Mouse (Mus musculus): Measurements from ENCODE around the gene Clcnkb.

DNA sequence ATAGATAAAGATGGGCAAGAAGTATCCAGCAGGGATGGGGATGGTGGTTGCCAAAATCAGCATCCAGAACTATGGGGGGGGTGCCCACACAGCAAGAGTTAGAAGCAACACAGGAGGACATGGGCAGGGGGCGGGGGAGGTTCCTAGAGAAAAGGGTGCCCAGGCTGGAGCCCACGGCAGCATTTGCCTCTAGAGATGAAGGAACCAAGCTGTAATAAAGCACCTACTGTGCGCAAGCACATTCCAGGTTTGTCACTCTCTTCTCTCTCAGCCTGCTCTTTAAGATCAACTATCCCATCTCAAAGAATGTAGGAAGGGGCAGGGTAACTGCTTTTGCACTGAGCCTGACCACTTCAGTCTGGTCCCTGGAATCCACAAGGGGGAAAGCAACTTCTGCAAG is 7.2 kb downstream of the Clcnkb start:
- TF ChIP-seq CTCF (IDR thresholded peaks at IDR 0.05; ENCODE audit: borderline replicate concordance, insufficient read depth, low read depth, low read length) (no peak), POLR2A (IDR thresholded peaks at IDR 0.05; ENCODE audit: borderline replicate concordance, insufficient read depth, low read length) (no peak)

Measured in cerebellum, adult 2 months (tissue).